Comparison of ENCODE assay signal across 27 mouse cellular contexts in genomic region chr11:7404666-7405065, GRCm38 (mm10).
A peak's percentile ranks its signal among the peaks of the same experiment; 100 is the strongest.
DNase-seq lines count a peak whose midpoint lies in the region; ATAC-seq and TF ChIP-seq lines count a peak whose summit lies in the region.
"Had no signal": no experiment of that assay in that cellular context is flagged by ENCODE, and none has a peak within 500 bp of the region (broad histone marks: within the 10 kb centered on the region; RNA-seq: fewer than 3 reads in every experiment).

No protein-coding gene starts in this region.

- no peaks in the 10 kb centered on the region for H3K36me3 ChIP-seq in embryonic facial prominence, embryonic 14.5 days (ENCODE audit: control insufficient read depth, insufficient read depth, low read length)
- no peaks in the 10 kb centered on the region for H3K36me3 ChIP-seq in embryonic facial prominence, embryonic 10.5 days (replicated peaks)
- no peaks in the 10 kb centered on the region for H3K36me3 ChIP-seq in midbrain, postnatal 0 days (ENCODE audit: insufficient read depth, low read length)
- H3K36me3 ChIP-seq in midbrain, embryonic 14.5 days (ENCODE audit: control insufficient read depth, insufficient read depth, low read length), result no peaks in the 10 kb centered on the region
- H3K36me3 ChIP-seq: embryonic facial prominence, embryonic 15.5 days; heart, embryonic 13.5 days; hindbrain, embryonic 15.5 days; liver, embryonic 12.5 days; neural tube, embryonic 13.5 days; stomach, embryonic 15.5 days had no signal

- intact Hi-C loops in gastrocnemius, postnatal 36 days (cut with DNase I), result no loop called here

- no peak for TF ChIP-seq POLR2A in cerebellum, adult 2 months (IDR thresholded peaks at IDR 0.05; ENCODE audit: borderline replicate concordance, insufficient read depth, low read length)

- H3K4me2 ChIP-seq in embryonic facial prominence, embryonic 14.5 days (ENCODE audit: low read depth, low read length), result no peak overlapping the region
- no peak overlapping the region for H3K4me2 ChIP-seq in midbrain, postnatal 0 days (ENCODE audit: low read depth, low read length, poor library complexity, severe bottlenecking)
- H3K4me2 ChIP-seq in midbrain, embryonic 14.5 days (ENCODE audit: low read length), result no peak overlapping the region
- H3K4me2 ChIP-seq: embryonic facial prominence, embryonic 15.5 days; forebrain, embryonic 13.5 days; heart, embryonic 13.5 days; hindbrain, embryonic 15.5 days; liver, embryonic 12.5 days; midbrain, embryonic 11.5 days; neural tube, embryonic 13.5 days; stomach, embryonic 15.5 days had no signal

- ATAC-seq in embryonic facial prominence, embryonic 14.5 days (ENCODE audit: low read depth), result peak; percentile 41; the same call in 1 of the 2 replicates
- ATAC-seq in midbrain, postnatal 0 days (ENCODE audit: low FRiP score), result no peak
- no peak for ATAC-seq in midbrain, embryonic 14.5 days (ENCODE audit: low FRiP score, low TSS enrichment)
- ATAC-seq: forebrain, embryonic 13.5 days; inflammation-experienced regulatory T-cells, adult 6 months; liver, embryonic 12.5 days; liver, postnatal 0 days had no signal

- peaks cover 2% of the 10 kb centered on the region; the same call in 1 of the 2 replicates for H3K4me1 ChIP-seq in cerebellum, adult 2 months (ENCODE audit: control insufficient read depth, insufficient read depth, low read length)
- H3K4me1 ChIP-seq in embryonic facial prominence, embryonic 14.5 days (ENCODE audit: control insufficient read depth, insufficient read depth, low read length), result no peaks in the 10 kb centered on the region
- no peaks in the 10 kb centered on the region for H3K4me1 ChIP-seq in embryonic facial prominence, embryonic 10.5 days
- H3K4me1 ChIP-seq in midbrain, postnatal 0 days (ENCODE audit: insufficient read depth, low read length), result no peaks in the 10 kb centered on the region
- no peaks in the 10 kb centered on the region for H3K4me1 ChIP-seq in midbrain, embryonic 14.5 days (ENCODE audit: control insufficient read depth, insufficient read depth, low read length)
- H3K4me1 ChIP-seq: embryonic facial prominence, embryonic 15.5 days; forebrain, embryonic 13.5 days; heart, embryonic 13.5 days; hindbrain, embryonic 15.5 days; liver, embryonic 12.5 days; neural tube, embryonic 13.5 days; stomach, embryonic 15.5 days had no signal

- peak; percentile 6 to 8 for DNase-seq in cerebellum, adult 2 months
- DNase-seq in cerebellum, adult 9-10 months, result no peak
- DNase-seq in embryonic facial prominence, embryonic 14.5 days (ENCODE audit: low spot score), result peak; percentile 22
- DNase-seq in embryonic facial prominence, embryonic 10.5 days (ENCODE audit: low spot score), result no peak
- DNase-seq in midbrain, postnatal 0 days (ENCODE audit: low spot score), result peak; percentile 0
- DNase-seq in midbrain, embryonic 14.5 days, result no peak
- DNase-seq in retina, postnatal 7 days (ENCODE audit: low read depth, low spot score), result peak; percentile 3
- DNase-seq in gastrocnemius, postnatal 36 days, result no peak
- DNase-seq: adrenal gland, postnatal 10 days; gastrocnemius, postnatal 14 days; heart, adult 2 months; heart, postnatal 10 days; kidney, postnatal 25 days; liver, postnatal 0 days; lung, postnatal 36 days; right cerebral cortex, postnatal 25 days had no signal

- H3K27me3 ChIP-seq in cerebellum, adult 2 months (ENCODE audit: control insufficient read depth, insufficient read depth, low read length), result no peaks in the 10 kb centered on the region
- no peaks in the 10 kb centered on the region for H3K27me3 ChIP-seq in embryonic facial prominence, embryonic 14.5 days (replicated peaks; ENCODE audit: control insufficient read depth, insufficient read depth, low read length)
- H3K27me3 ChIP-seq in embryonic facial prominence, embryonic 10.5 days (replicated peaks; ENCODE audit: low read depth, poor library complexity, severe bottlenecking), result no peaks in the 10 kb centered on the region
- H3K27me3 ChIP-seq in midbrain, postnatal 0 days (ENCODE audit: insufficient read depth, low read length), result no peaks in the 10 kb centered on the region
- H3K27me3 ChIP-seq in midbrain, embryonic 14.5 days (ENCODE audit: control insufficient read depth, insufficient read depth, low read length), result no peaks in the 10 kb centered on the region
- H3K27me3 ChIP-seq: CH12.LX; embryonic facial prominence, embryonic 15.5 days; forebrain, embryonic 13.5 days; heart, embryonic 13.5 days; hindbrain, embryonic 15.5 days; liver, embryonic 12.5 days; neural tube, embryonic 13.5 days; stomach, embryonic 15.5 days had no signal

- no peaks in the 10 kb centered on the region for H3K9me3 ChIP-seq in embryonic facial prominence, embryonic 14.5 days (ENCODE audit: control insufficient read depth, low read length)
- no peaks in the 10 kb centered on the region for H3K9me3 ChIP-seq in embryonic facial prominence, embryonic 10.5 days
- no peaks in the 10 kb centered on the region for H3K9me3 ChIP-seq in midbrain, postnatal 0 days (ENCODE audit: low read length)
- no peaks in the 10 kb centered on the region for H3K9me3 ChIP-seq in midbrain, embryonic 14.5 days (ENCODE audit: control insufficient read depth, low read length)
- H3K9me3 ChIP-seq: embryonic facial prominence, embryonic 15.5 days; forebrain, embryonic 13.5 days; heart, embryonic 13.5 days; hindbrain, embryonic 15.5 days; liver, embryonic 12.5 days; neural tube, embryonic 13.5 days; stomach, embryonic 15.5 days had no signal

- 34% methylated on average over 4 of the region's 4 CpGs for WGBS in cerebellum, adult 2 months
- 71% methylated on average over 4 of the region's 4 CpGs for WGBS in embryonic facial prominence, embryonic 14.5 days
- WGBS in embryonic facial prominence, embryonic 10.5 days, result 76% methylated on average over 4 of the region's 4 CpGs
- 53% methylated on average over 4 of the region's 4 CpGs for WGBS in midbrain, postnatal 0 days
- 63% methylated on average over 4 of the region's 4 CpGs for WGBS in midbrain, embryonic 14.5 days

- TF ChIP-seq CTCF in cerebellum, adult 2 months (IDR thresholded peaks at IDR 0.05; ENCODE audit: borderline replicate concordance, insufficient read depth, low read depth, low read length), result no peak
- no peak for TF ChIP-seq CTCF in midbrain, postnatal 0 days (IDR thresholded peaks at IDR 0.05)

- H3K4me3 ChIP-seq in cerebellum, adult 2 months (replicated peaks; ENCODE audit: insufficient read depth, low read depth, low read length), result no peak overlapping the region
- H3K4me3 ChIP-seq in embryonic facial prominence, embryonic 14.5 days (ENCODE audit: low read depth, low read length), result no peak overlapping the region
- H3K4me3 ChIP-seq in embryonic facial prominence, embryonic 10.5 days, result no peak overlapping the region
- no peak overlapping the region for H3K4me3 ChIP-seq in midbrain, postnatal 0 days (ENCODE audit: low read depth, low read length)
- no peak overlapping the region for H3K4me3 ChIP-seq in midbrain, embryonic 14.5 days (replicated peaks; ENCODE audit: low read depth, low read length)
- H3K4me3 ChIP-seq: embryonic facial prominence, embryonic 15.5 days; forebrain, embryonic 13.5 days; heart, adult 2 months; heart, embryonic 13.5 days; hindbrain, embryonic 15.5 days; layer of hippocampus, adult 2 months; liver, embryonic 12.5 days; neural tube, embryonic 13.5 days; stomach, embryonic 15.5 days had no signal

- H3K27ac ChIP-seq in cerebellum, adult 2 months (ENCODE audit: insufficient read depth, low read length), result no peak overlapping the region
- no peak overlapping the region for H3K27ac ChIP-seq in embryonic facial prominence, embryonic 14.5 days (replicated peaks; ENCODE audit: low read depth, low read length)
- no peak overlapping the region for H3K27ac ChIP-seq in embryonic facial prominence, embryonic 10.5 days (replicated peaks)
- no peak overlapping the region for H3K27ac ChIP-seq in midbrain, postnatal 0 days (ENCODE audit: low read depth, low read length)
- no peak overlapping the region for H3K27ac ChIP-seq in midbrain, embryonic 14.5 days (replicated peaks; ENCODE audit: low read depth, low read length)
- H3K27ac ChIP-seq: embryonic facial prominence, embryonic 15.5 days; forebrain, embryonic 13.5 days; heart, adult 2 months; heart, embryonic 13.5 days; hindbrain, embryonic 15.5 days; layer of hippocampus, adult 2 months; liver, embryonic 12.5 days; neural tube, embryonic 13.5 days; stomach, embryonic 15.5 days had no signal

- no peak overlapping the region for H3K9ac ChIP-seq in embryonic facial prominence, embryonic 14.5 days (ENCODE audit: low read depth, low read length)
- H3K9ac ChIP-seq in midbrain, postnatal 0 days (replicated peaks; ENCODE audit: low read length, poor library complexity, severe bottlenecking), result no peak overlapping the region
- no peak overlapping the region for H3K9ac ChIP-seq in midbrain, embryonic 14.5 days (replicated peaks; ENCODE audit: low read length)
- H3K9ac ChIP-seq: embryonic facial prominence, embryonic 15.5 days; forebrain, embryonic 13.5 days; heart, embryonic 13.5 days; hindbrain, embryonic 15.5 days; liver, embryonic 12.5 days; liver, postnatal 0 days; neural tube, embryonic 13.5 days; stomach, embryonic 15.5 days had no signal

Comparison
In these comparisons a context has a peak if more than half of its experiments do, and no peak if none do; other contexts are left out.
1. DNase-seq: peak in cerebellum, adult 2 months (2 of 2), embryonic facial prominence, embryonic 14.5 days (single experiment), midbrain, postnatal 0 days (single experiment) and retina, postnatal 7 days (single experiment); none in cerebellum, adult 9-10 months (single experiment), embryonic facial prominence, embryonic 10.5 days (single experiment), midbrain, embryonic 14.5 days (single experiment) and gastrocnemius, postnatal 36 days (0 of 2).